Mouse (Mus musculus) forebrain, embryonic 14.5 days (tissue): ENCODE results near the gene Htr7. TPM values are rescaled to one million over a fixed set of nuclear protein-coding genes. Genes with fewer than 3 reads are reported as not detected.
A peak's percentile ranks its signal among the peaks of the same experiment; 100 is the strongest.

ENCODE experiments used
- ATAC-seq: fragments of 200-750 bp; cut with Nextera tagmentation; 2 replicates; pipeline ENCODE4 v1.8.0; 2017; ENCODE audit warnings: mild to moderate bottlenecking, moderate library complexity
- DNase-seq: peaks from one replicate; pipeline ENCODE4 v3.0.0-alpha.2; 2015; ENCODE audit warnings: low spot score
- H3K27ac ChIP-seq: fragments of 300-500 bp; sonication (generic); 2 replicates; pipeline ENCODE4 v1.5.1; 2014; ENCODE audit warnings: low read depth, mild to moderate bottlenecking, control low read depth, low read length, moderate library complexity
- H3K27me3 ChIP-seq: fragments of 300-500 bp; sonication (generic); replicated peaks from 2 replicates; pipeline ENCODE4 v1.6.1; 2014; ENCODE audit warnings: low read length, control low read depth, mixed read lengths; ENCODE audit not compliant: control insufficient read depth, insufficient read depth
- H3K36me3 ChIP-seq: fragments of 300-500 bp; sonication (generic); 2 replicates; pipeline ENCODE4 v1.6.1; 2014; ENCODE audit warnings: low read length, control low read depth; ENCODE audit not compliant: control insufficient read depth, insufficient read depth
- H3K4me1 ChIP-seq: fragments of 300-500 bp; sonication (generic); 2 replicates; pipeline ENCODE4 v1.6.1; 2014; ENCODE audit warnings: antibody characterized with exemption, low read length, control low read depth; ENCODE audit not compliant: control insufficient read depth, insufficient read depth
- H3K4me2 ChIP-seq: fragments of 300-500 bp; sonication (generic); 2 replicates; pipeline ENCODE4 v1.6.1; 2014; ENCODE audit warnings: mild to moderate bottlenecking, control low read depth, low read length
- H3K4me3 ChIP-seq: fragments of 300-500 bp; sonication (generic); 2 replicates; pipeline ENCODE4 v1.5.1; 2014; ENCODE audit warnings: low read depth, low read length, control low read depth
- H3K9ac ChIP-seq: fragments of 300-500 bp; sonication (generic); 2 replicates; pipeline ENCODE4 v1.6.1; 2014; ENCODE audit warnings: mild to moderate bottlenecking, low read length, control low read depth, moderate library complexity
- H3K9me3 ChIP-seq: fragments of 300-500 bp; sonication (generic); replicated peaks from 2 replicates; pipeline ENCODE4 v1.6.1; 2016; ENCODE audit warnings: low read length, control low read depth, mixed read lengths; ENCODE audit not compliant: control insufficient read depth
- WGBS: fragments of 180-500 bp; shearing (Covaris S2); extraction: QIAGEN DNeasy Blood & Tissue Kit; methylation state at CpG from one replicate; pipeline ENCODE4 v1.1.7; 2014; 5-methylcytosine and 5-hydroxymethylcytosine counted together
- polyA plus RNA-seq: library from polyadenylated mRNA; unstranded; fragments of >200 nt; fragmentation: Nextera tagmentation; extraction: Ambion mirVana; gene quantifications from 2 replicates; pipeline ENCODE4 v1.2.1, GENCODE M21; 2014

The Htr7 gene
- polyA plus RNA-seq, 1 experiment from 2014 or later: 2.0 TPM

- no peak overlapping the region for H3K4me3 ChIP-seq
- ATAC-seq: peak; percentile 46; the same call in 1 of the 2 replicates
- H3K4me2 ChIP-seq: no peak overlapping the region
- peak; percentile 56 for DNase-seq
- H3K27ac ChIP-seq: no peak overlapping the region
- no peaks in the 10 kb centered on the region for H3K9me3 ChIP-seq
- no peaks in the 10 kb centered on the region for H3K36me3 ChIP-seq
- H3K9ac ChIP-seq: no peak overlapping the region
- WGBS: 67% methylated on average over 2 of the region's 2 CpGs
- H3K27me3 ChIP-seq: 0 out of 2 replicates have a peak, but pooled peaks cover 5% of the 10 kb centered on the region
- no peaks in the 10 kb centered on the region for H3K4me1 ChIP-seq
Observed at GRCm38 (mm10) chr19:36062801-36063529, 5.7 kb upstream of the Htr7 start.

GRCm38 (mm10) chr19:36056502-36057221 lies 645 bp downstream of the Htr7 start:
- 11% methylated on average over 49 of the region's 49 CpGs for WGBS
- Histone ChIP-seq H3K27ac (no peak overlapping the region), H3K9ac (peak overlapping the region; percentile 59; the same call in 1 of the 2 replicates), H3K36me3 (no peaks in the 10 kb centered on the region), H3K4me3 (peak overlapping the region; percentile 56), H3K4me1 (no peaks in the 10 kb centered on the region), H3K27me3 (peaks cover 26% of the 10 kb centered on the region), H3K4me2 (peak overlapping the region; percentile 75), H3K9me3 (no peaks in the 10 kb centered on the region)
- no peak; the same call in none of the 2 replicates for ATAC-seq
- DNase-seq: no peak

GRCm38 (mm10) chr19:36046046-36046445 lies 11.3 kb downstream of the Htr7 start:
- Histone ChIP-seq H3K27me3 (no peaks in the 10 kb centered on the region), H3K4me2 (no peak overlapping the region), H3K36me3 (no peaks in the 10 kb centered on the region), H3K27ac (no peak overlapping the region), H3K4me3 (no peak overlapping the region), H3K9me3 (no peaks in the 10 kb centered on the region), H3K9ac (no peak overlapping the region), H3K4me1 (no peaks in the 10 kb centered on the region)
- 88% methylated on average over 7 of the region's 7 CpGs for WGBS
- ATAC-seq: no peak
- DNase-seq: no peak

GRCm38 (mm10) chr19:36014836-36015235 lies 42.5 kb downstream of the Htr7 start:
- 32% methylated on average over 3 of the region's 3 CpGs for WGBS
- H3K4me1 ChIP-seq: no peaks in the 10 kb centered on the region
- no peak for DNase-seq
- H3K4me3 ChIP-seq: no peak overlapping the region
- H3K27ac ChIP-seq: no peak overlapping the region
- H3K27me3 ChIP-seq: no peaks in the 10 kb centered on the region
- ATAC-seq: no peak
- no peak overlapping the region for H3K9ac ChIP-seq
- H3K4me2 ChIP-seq: no peak overlapping the region
- no peaks in the 10 kb centered on the region for H3K36me3 ChIP-seq
- H3K9me3 ChIP-seq: no peaks in the 10 kb centered on the region

GRCm38 (mm10) chr19:36006277-36006676 lies 51.0 kb downstream of the Htr7 start:
- no peak for ATAC-seq
- H3K4me3 ChIP-seq: no peak overlapping the region
- H3K4me2 ChIP-seq: no peak overlapping the region
- no peaks in the 10 kb centered on the region for H3K27me3 ChIP-seq
- H3K27ac ChIP-seq: no peak overlapping the region
- DNase-seq: no peak
- no peak overlapping the region for H3K9ac ChIP-seq
- H3K36me3 ChIP-seq: no peaks in the 10 kb centered on the region
- H3K9me3 ChIP-seq: no peaks in the 10 kb centered on the region
- no peaks in the 10 kb centered on the region; the same call in 1 of the 2 replicates for H3K4me1 ChIP-seq
- 85% methylated on average over 6 of the region's 6 CpGs for WGBS

- H3K27ac ChIP-seq: no peak overlapping the region
- WGBS: 56% methylated on average over 2 of the region's 2 CpGs
- no peaks in the 10 kb centered on the region for H3K27me3 ChIP-seq
- H3K9ac ChIP-seq: no peak overlapping the region
- no peak for DNase-seq
- ATAC-seq: no peak
- no peaks in the 10 kb centered on the region; the same call in 1 of the 2 replicates for H3K4me1 ChIP-seq
- no peaks in the 10 kb centered on the region for H3K36me3 ChIP-seq
- H3K4me2 ChIP-seq: no peak overlapping the region
- no peak overlapping the region for H3K4me3 ChIP-seq
- no peaks in the 10 kb centered on the region for H3K9me3 ChIP-seq
Observed at GRCm38 (mm10) chr19:36004961-36005360, 52.3 kb downstream of the Htr7 start.

GRCm38 (mm10) chr19:36002476-36003445 lies 54.5 kb downstream of the Htr7 start:
- 53% methylated on average over 17 of the region's 17 CpGs for WGBS
- DNase-seq: peak; percentile 7

GRCm38 (mm10) chr19:36001512-36001911 lies 55.8 kb downstream of the Htr7 start:
- peak; percentile 38 for DNase-seq
- H3K27ac ChIP-seq: no peak overlapping the region

More at GRCm38 (mm10) chr19:36002476-36003445, 54.5 kb downstream of the Htr7 start:
- Histone ChIP-seq H3K9ac (no peak overlapping the region), H3K4me1 (no peaks in the 10 kb centered on the region; the same call in 1 of the 2 replicates), H3K27me3 (no peaks in the 10 kb centered on the region), H3K4me2 (no peak overlapping the region), H3K4me3 (no peak overlapping the region), H3K9me3 (no peaks in the 10 kb centered on the region), H3K36me3 (no peaks in the 10 kb centered on the region), H3K27ac (no peak overlapping the region)
- no peak for ATAC-seq

More at GRCm38 (mm10) chr19:36001512-36001911, 55.8 kb downstream of the Htr7 start:
- H3K4me3 ChIP-seq: no peak overlapping the region
- H3K36me3 ChIP-seq: no peaks in the 10 kb centered on the region
- no peaks in the 10 kb centered on the region for H3K9me3 ChIP-seq
- H3K27me3 ChIP-seq: no peaks in the 10 kb centered on the region
- no peak overlapping the region for H3K9ac ChIP-seq
- H3K4me2 ChIP-seq: no peak overlapping the region
- ATAC-seq: peak; percentile 69
- no peaks in the 10 kb centered on the region; the same call in 1 of the 2 replicates for H3K4me1 ChIP-seq
- 41% methylated on average over 1 of the region's 1 CpGs for WGBS
